Mouse (Mus musculus): ENCODE results near the gene Arih1. TPM values are rescaled to one million over a fixed set of nuclear protein-coding genes. Genes with fewer than 3 reads are reported as not detected.

The Arih1 gene
- polyA plus RNA-seq, 1 experiment = 38.1 TPM

DNA sequence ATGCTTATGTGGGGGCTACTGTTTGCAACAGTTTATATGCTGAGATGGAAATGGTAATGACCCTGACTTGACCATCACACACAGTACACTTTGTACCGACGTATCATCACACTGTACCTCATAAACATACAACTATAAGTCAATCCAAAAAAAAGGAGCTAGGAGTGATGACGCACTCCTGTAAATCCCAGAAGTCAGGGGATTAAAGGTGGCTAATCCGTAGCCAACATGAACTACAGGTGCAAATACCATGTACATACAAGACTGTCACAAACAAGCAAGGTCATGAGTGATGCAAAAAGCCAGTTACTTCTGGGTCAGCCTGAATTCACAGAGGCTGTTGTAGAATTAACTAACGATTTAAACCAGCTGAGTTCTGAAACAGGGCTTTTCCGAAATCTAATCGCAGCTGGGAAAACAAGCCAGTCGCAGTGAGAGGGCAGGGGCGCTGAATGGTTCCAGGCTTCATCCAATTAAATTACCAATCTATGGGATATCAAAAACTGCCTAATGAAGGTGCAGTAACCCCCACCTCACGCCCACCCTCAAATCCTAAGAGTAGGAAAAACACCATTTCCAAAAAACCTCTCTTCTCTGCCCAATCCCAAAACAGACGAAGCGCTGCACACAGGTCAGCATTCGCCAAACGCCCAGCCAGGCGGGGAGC lies 133.7 kb downstream of the Arih1 start:
- Histone ChIP-seq H3K27me3 (ENCODE audit: control insufficient read depth, insufficient read depth, insufficient read length) (no peaks in the 10 kb centered on the region), H3K36me3 (ENCODE audit: control insufficient read depth, insufficient read depth) (no peaks in the 10 kb centered on the region), H3K4me3 (peak overlapping the region; percentile 39), H3K79me2 (ENCODE audit: control insufficient read depth, insufficient read depth) (no peaks in the 10 kb centered on the region), H3ac (ENCODE audit: control insufficient read depth, insufficient read length) (no peak overlapping the region), H3K4me2 (ENCODE audit: low read depth) (peak overlapping the region; percentile 84)
- no peak for TF ChIP-seq POLR2AphosphoS2 (IDR thresholded peaks at IDR 0.05; ENCODE audit: insufficient read length, low read depth)
- no peak for TF ChIP-seq CEBPB (IDR thresholded peaks at IDR 0.05; ENCODE audit: insufficient read depth, poor library complexity, severe bottlenecking)
- TF ChIP-seq MYOD1 (IDR thresholded peaks at IDR 0.05; ENCODE audit: control insufficient read depth in 1 of 3, insufficient read length in 2 of 3, low read depth in 2 of 3) = no peak

DNA sequence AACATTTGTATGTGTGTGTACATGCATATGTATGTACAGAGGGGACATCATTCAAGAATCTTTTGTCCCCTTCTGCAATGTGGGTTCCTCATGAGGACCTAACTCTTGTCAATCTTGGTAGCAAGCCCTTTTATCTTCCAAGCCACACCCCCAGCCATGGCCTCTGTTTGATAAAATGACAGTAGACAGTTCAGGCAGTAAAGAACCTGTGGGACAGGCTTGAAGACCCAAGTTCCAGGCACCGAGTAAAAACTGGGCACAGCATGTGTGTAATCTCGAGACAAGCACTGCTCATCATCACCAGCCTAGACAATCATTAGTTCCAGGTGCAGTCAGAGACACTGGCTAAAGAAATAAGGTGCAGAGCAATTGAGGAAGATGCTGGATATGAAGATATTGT lies 140.2 kb downstream of the Arih1 start:
- TF ChIP-seq CEBPB (IDR thresholded peaks at IDR 0.05; ENCODE audit: insufficient read depth, poor library complexity, severe bottlenecking) = no peak
- TF ChIP-seq POLR2A (IDR thresholded peaks at IDR 0.05; ENCODE audit: insufficient read length, low read depth) = no peak
- TF ChIP-seq TCF3 (IDR thresholded peaks at IDR 0.05; ENCODE audit: insufficient read length, low read depth) = no peak
- Histone ChIP-seq H3K4me2 (ENCODE audit: low read depth) (no peak overlapping the region), H3K27me3 (ENCODE audit: control insufficient read depth, insufficient read depth, insufficient read length) (no peaks in the 10 kb centered on the region), H3ac (ENCODE audit: control insufficient read depth, insufficient read length) (no peak overlapping the region), H3K79me2 (ENCODE audit: control insufficient read depth, insufficient read depth) (no peaks in the 10 kb centered on the region), H3K36me3 (ENCODE audit: control insufficient read depth, insufficient read depth) (peaks cover 3% of the 10 kb centered on the region), H3K4me3 (no peak overlapping the region)

DNA sequence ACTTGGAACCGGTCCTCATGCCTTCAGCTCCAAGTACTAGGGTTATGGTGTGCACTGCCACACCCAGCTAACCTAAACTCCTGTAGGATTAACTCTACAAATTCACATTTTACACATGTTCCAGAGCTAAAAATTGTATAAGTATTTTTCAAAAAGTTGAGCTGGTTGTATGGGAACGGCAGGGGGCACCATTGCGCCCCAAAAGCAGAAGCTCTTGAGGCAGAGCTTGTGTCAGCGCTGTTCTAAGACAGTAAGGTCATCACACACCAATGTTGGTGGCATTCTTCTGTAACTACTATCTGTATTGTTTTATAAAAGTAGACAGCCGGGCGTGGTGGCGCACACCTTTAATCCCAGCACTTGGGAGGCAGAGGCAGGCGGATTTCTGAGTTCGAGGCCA lies 146.4 kb downstream of the Arih1 start:
- TF ChIP-seq TCF3 (IDR thresholded peaks at IDR 0.05; ENCODE audit: insufficient read length, low read depth) (no peak), CEBPB (IDR thresholded peaks at IDR 0.05; ENCODE audit: insufficient read depth, poor library complexity, severe bottlenecking) (no peak), REST (IDR thresholded peaks at IDR 0.05; ENCODE audit: insufficient read depth, insufficient read length) (no peak), MYOG (IDR thresholded peaks at IDR 0.05; ENCODE audit: control insufficient read depth in 1 of 3, insufficient read depth in 1 of 3, insufficient read length in 2 of 3, low read depth in 2 of 3) (no peak), MAX (IDR thresholded peaks at IDR 0.05; ENCODE audit: low read depth) (no peak), TCF12 (IDR thresholded peaks at IDR 0.05; ENCODE audit: insufficient read depth, poor library complexity, severe bottlenecking) (no peak), POLR2A (IDR thresholded peaks at IDR 0.05; ENCODE audit: insufficient read length, low read depth) (no peak), POLR2AphosphoS2 (IDR thresholded peaks at IDR 0.05; ENCODE audit: insufficient read length, low read depth) (no peak), SRF (IDR thresholded peaks at IDR 0.05; ENCODE audit: control insufficient read depth, insufficient read length, low read depth) (no peak), E2F4 (IDR thresholded peaks at IDR 0.05; ENCODE audit: insufficient read depth) (no peak)
- Histone ChIP-seq H3K4me3 (no peak overlapping the region), H3K4me2 (ENCODE audit: low read depth) (no peak overlapping the region), H3ac (ENCODE audit: control insufficient read depth, insufficient read length) (no peak overlapping the region), H3K79me2 (ENCODE audit: control insufficient read depth, insufficient read depth) (no peaks in the 10 kb centered on the region), H3K27me3 (ENCODE audit: control insufficient read depth, insufficient read depth, insufficient read length) (no peaks in the 10 kb centered on the region), H3K36me3 (ENCODE audit: control insufficient read depth, insufficient read depth) (peaks cover 3% of the 10 kb centered on the region)

DNA sequence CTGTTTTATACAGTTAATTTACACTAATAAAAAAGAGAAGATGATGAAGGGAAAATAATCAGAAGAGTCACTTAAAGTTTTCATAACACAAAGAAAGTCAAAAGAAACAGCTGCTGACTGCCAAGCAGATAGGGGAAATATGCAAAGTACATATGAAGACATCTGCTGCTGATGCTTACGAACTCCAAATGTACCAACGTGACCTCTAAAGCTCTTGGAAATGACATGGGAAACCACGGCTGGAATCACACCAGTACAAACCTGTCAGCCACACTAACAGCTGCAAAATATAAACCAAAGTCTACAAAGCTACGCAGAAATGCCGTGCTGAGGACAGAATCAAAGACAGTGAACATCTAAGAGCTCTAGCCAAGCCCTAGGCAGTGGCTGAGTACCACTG lies 147.3 kb downstream of the Arih1 start:
- Histone ChIP-seq H3ac (ENCODE audit: control insufficient read depth, insufficient read length) (no peak overlapping the region), H3K4me2 (ENCODE audit: low read depth) (no peak overlapping the region), H3K36me3 (ENCODE audit: control insufficient read depth, insufficient read depth) (peaks cover 3% of the 10 kb centered on the region), H3K4me3 (no peak overlapping the region), H3K27me3 (ENCODE audit: control insufficient read depth, insufficient read depth, insufficient read length) (no peaks in the 10 kb centered on the region), H3K79me2 (ENCODE audit: control insufficient read depth, insufficient read depth) (no peaks in the 10 kb centered on the region)
- TF ChIP-seq SRF (IDR thresholded peaks at IDR 0.05; ENCODE audit: control insufficient read depth, insufficient read length, low read depth) = no peak
- no peak for TF ChIP-seq TCF3 (IDR thresholded peaks at IDR 0.05; ENCODE audit: insufficient read length, low read depth)
- peak in 1 of 3 experiments; percentile 4 for TF ChIP-seq MYOD1 (IDR thresholded peaks at IDR 0.05; ENCODE audit: control insufficient read depth in 1 of 3, insufficient read length in 2 of 3, low read depth in 2 of 3)

DNA sequence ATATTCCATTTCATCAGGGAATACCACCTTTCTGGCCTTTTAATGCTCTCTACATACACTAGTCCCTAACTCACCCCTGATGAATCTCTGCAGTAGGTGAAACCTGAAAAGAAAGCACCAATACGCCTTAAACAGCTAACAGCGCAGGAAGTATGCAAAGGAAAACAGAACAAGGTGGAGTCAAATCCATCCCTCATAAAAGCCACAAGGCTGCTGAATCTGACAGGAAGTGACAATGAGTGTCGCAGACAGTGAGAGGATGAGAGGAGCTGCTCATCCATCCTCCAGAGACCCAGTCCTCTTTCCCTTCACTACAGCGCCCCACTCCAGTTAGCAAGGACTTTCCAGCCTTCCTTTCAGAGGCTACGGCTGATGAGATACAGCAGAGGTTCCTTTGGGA lies 148.0 kb downstream of the Arih1 start:
- Histone ChIP-seq H3K27me3 (ENCODE audit: control insufficient read depth, insufficient read depth, insufficient read length) (no peaks in the 10 kb centered on the region), H3K4me2 (ENCODE audit: low read depth) (no peak overlapping the region)

More for the DNA sequence above, 148.0 kb downstream of the Arih1 start:
- Histone ChIP-seq H3K4me3 (no peak overlapping the region), H3K79me2 (ENCODE audit: control insufficient read depth, insufficient read depth) (no peaks in the 10 kb centered on the region), H3K36me3 (ENCODE audit: control insufficient read depth, insufficient read depth) (peaks cover 3% of the 10 kb centered on the region), H3ac (ENCODE audit: control insufficient read depth, insufficient read length) (no peak overlapping the region)
- TF ChIP-seq TCF3 (IDR thresholded peaks at IDR 0.05; ENCODE audit: insufficient read length, low read depth) (no peak), TCF12 (IDR thresholded peaks at IDR 0.05; ENCODE audit: insufficient read depth, poor library complexity, severe bottlenecking) (no peak), CEBPB (IDR thresholded peaks at IDR 0.05; ENCODE audit: insufficient read depth, poor library complexity, severe bottlenecking) (no peak), POLR2A (IDR thresholded peaks at IDR 0.05; ENCODE audit: insufficient read length, low read depth) (no peak), USF1 (IDR thresholded peaks at IDR 0.05; ENCODE audit: low read depth) (no peak)

Other genes starting within 250 kb of the Arih1 start
- 25.4 TPM for gene Adpgk, start 195.1 kb downstream of the Arih1 start, polyA plus RNA-seq (2012; fragmentation: generic; extraction: Trizol)
- gene Bbs4, start 133.1 kb downstream of the Arih1 start, polyA plus RNA-seq (2012; fragmentation: generic; extraction: Trizol) = 3.8 TPM
- gene Hexa, start 52.9 kb upstream of the Arih1 start, polyA plus RNA-seq (2012; fragmentation: generic; extraction: Trizol) = 131 TPM
- 1.2 TPM for gene Tmem202, start 53.2 kb upstream of the Arih1 start, polyA plus RNA-seq (2012; fragmentation: generic; extraction: Trizol)
- not detected for gene Celf6, start 91.3 kb upstream of the Arih1 start, polyA plus RNA-seq (2012; fragmentation: generic; extraction: Trizol)
- 11.4 TPM for gene Parp6, start 130.7 kb upstream of the Arih1 start, polyA plus RNA-seq (2012; fragmentation: generic; extraction: Trizol)
- gene Pkm, start 169.8 kb upstream of the Arih1 start, polyA plus RNA-seq (2012; fragmentation: generic; extraction: Trizol) = 3,717 TPM
- 1.5 TPM for gene Gramd2, start 193.5 kb upstream of the Arih1 start, polyA plus RNA-seq (2012; fragmentation: generic; extraction: Trizol)

Measured in myocyte (in vitro differentiated cells).